Mouse (Mus musculus) adrenal gland, postnatal 0 days (tissue): ENCODE results near the gene Tmem198b. TPM values are rescaled to one million over a fixed set of nuclear protein-coding genes. Genes with fewer than 3 reads are reported as not detected.

Experiments used
- polyA plus RNA-seq: library from polyadenylated mRNA; unstranded; fragments of >200 nt; fragmentation: Nextera tagmentation; extraction: Ambion mirVana; gene quantifications from 2 replicates; pipeline ENCODE4 v1.2.1, GENCODE M21; 2015

The Tmem198b gene
- polyA plus RNA-seq, result 16.8 and 17.0 TPM in 2 replicates

GRCm38 (mm10) chr10:128804271-128805091 lies at the start of gene Tmem198b:
Gene Tmem198b, minus strand, starts transcription at chr10:128804370.

GRCm38 (mm10) chr10:128821358-128822056 lies 17.3 kb upstream of the Tmem198b start, which contains the start of gene Ormdl2:
Gene Ormdl2, minus strand, starts transcription at chr10:128821645.

GRCm38 (mm10) chr10:128817033-128817432 lies 12.9 kb upstream of the Tmem198b start, which contains the start of gene Sarnp:
Gene Sarnp, plus strand, starts transcription at chr10:128817333.

GRCm38 (mm10) chr10:128803771-128804270 lies 349 bp downstream of the Tmem198b start, which contains the start of gene Dnajc14:
Gene Dnajc14, plus strand, starts transcription at chr10:128804062.

GRCm38 (mm10) chr10:128790398-128791124 lies 13.6 kb downstream of the Tmem198b start, which contains the start of gene Mmp19:
Gene Mmp19, plus strand, starts transcription at chr10:128790910.

Other genes with a start within 250 kb of the Tmem198b start
- gene Pa2g4, start 238.4 kb downstream of the Tmem198b start, polyA plus RNA-seq, result 61.0 and 89.3 TPM in 2 replicates
- 2.7 and 4.1 TPM in 2 replicates for gene Erbb3, start 214.7 kb downstream of the Tmem198b start, polyA plus RNA-seq
- 691 and 706 TPM in 2 replicates for gene Rps26, start 177.6 kb downstream of the Tmem198b start, polyA plus RNA-seq
- gene Ikzf4, start 158.4 kb downstream of the Tmem198b start, polyA plus RNA-seq, result 2.3 and 2.9 TPM in 2 replicates
- gene Suox, start 130.3 kb downstream of the Tmem198b start, polyA plus RNA-seq, result 13.4 and 18.0 TPM in 2 replicates
- 71.5 and 84.4 TPM in 2 replicates for gene Rab5b, start 108.1 kb downstream of the Tmem198b start, polyA plus RNA-seq
- gene Pmel, start 100.2 kb downstream of the Tmem198b start, polyA plus RNA-seq, result 1.2 and 1.6 TPM in 2 replicates
- 25.1 and 41.0 TPM in 2 replicates for gene Cdk2, start 99.3 kb downstream of the Tmem198b start, polyA plus RNA-seq
- gene Dgka, start 59.5 kb downstream of the Tmem198b start, polyA plus RNA-seq, result 5.6 and 7.5 TPM in 2 replicates
- gene Pym1, start 56.5 kb downstream of the Tmem198b start, polyA plus RNA-seq, result 27.0 and 29.1 TPM in 2 replicates
- 3.0 and 8.9 TPM in 2 replicates for gene Mmp19, start 13.5 kb downstream of the Tmem198b start, polyA plus RNA-seq
- 35.4 and 46.5 TPM in 2 replicates for gene Dnajc14, start 308 bp downstream of the Tmem198b start, polyA plus RNA-seq
- gene Sarnp, start 13.0 kb upstream of the Tmem198b start, polyA plus RNA-seq, result 172 and 217 TPM in 2 replicates
- gene Ormdl2, start 17.3 kb upstream of the Tmem198b start, polyA plus RNA-seq, result 71.7 and 80.1 TPM in 2 replicates
- gene Gdf11, start 87.3 kb upstream of the Tmem198b start, polyA plus RNA-seq, result 3.1 and 4.0 TPM in 2 replicates
- 643 and 761 TPM in 2 replicates for gene Cd63, start 96.6 kb upstream of the Tmem198b start, polyA plus RNA-seq
- gene Rdh5, start 118.5 kb upstream of the Tmem198b start, polyA plus RNA-seq, result 32.2 and 42.0 TPM in 2 replicates
- 320 and 467 TPM in 2 replicates for gene Bloc1s1, start 119.7 kb upstream of the Tmem198b start, polyA plus RNA-seq
- gene Itga7, start 129.4 kb upstream of the Tmem198b start, polyA plus RNA-seq, result 6.0 and 11.5 TPM in 2 replicates
- gene Mettl7b, start 156.6 kb upstream of the Tmem198b start, polyA plus RNA-seq, result 1.1 and 2.5 TPM in 2 replicates
- gene Olfr9, start 185.1 kb upstream of the Tmem198b start, polyA plus RNA-seq, result not detected in 2 replicates
- gene Olfr763, start 206.4 kb upstream of the Tmem198b start, polyA plus RNA-seq, result not detected in 2 replicates
- gene Olfr764-ps1, start 235.5 kb upstream of the Tmem198b start, polyA plus RNA-seq, result not detected in 2 replicates
- not detected in 2 replicates for gene Olfr765, start 245.6 kb upstream of the Tmem198b start, polyA plus RNA-seq